Mouse (Mus musculus) heart, adult 18-20 months (tissue): ENCODE measurements around the gene Pigq. TPM values are rescaled to one million over a fixed set of nuclear protein-coding genes. Genes with fewer than 3 reads are reported as not detected.
A peak's percentile ranks its signal among the peaks of the same experiment; 100 is the strongest.

Experiments
- DNase-seq, 2 experiments: peaks; one replicate each; pipeline ENCODE4 v3.0.0; 2021 to 2022; ENCODE audit warnings: mixed read lengths in 1 of 2
- total RNA-seq, 2 experiments: library from RNA; stranded (reverse); gene quantifications; 2 replicates each; pipeline ENCODE4 v1.2.3; 2021

Gene Pigq
- total RNA-seq, 2 experiments from 2014 or later, result 37.8 to 43.4 TPM

DNA sequence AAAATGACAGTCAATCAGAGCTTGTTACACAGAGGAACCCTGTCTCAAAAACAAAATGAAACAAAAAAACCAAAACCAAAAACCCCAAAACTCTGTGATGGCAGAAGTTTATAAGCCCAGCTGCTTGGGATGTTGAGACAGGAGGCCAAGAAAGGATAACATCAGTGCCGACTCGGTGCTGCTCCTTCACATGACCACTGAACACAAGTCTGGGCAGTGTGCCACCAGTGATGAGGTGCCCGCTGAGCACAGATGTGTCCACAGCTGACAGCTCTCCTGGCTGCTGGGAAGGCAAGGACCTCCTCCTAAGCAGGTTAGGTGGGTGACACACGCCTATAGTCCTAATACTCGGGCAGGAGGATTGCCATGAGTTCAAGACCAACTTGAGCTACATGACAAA is 22.6 kb downstream of the Pigq start:
- DNase-seq, result peak in 1 of 2 experiments; percentile 27

DNA sequence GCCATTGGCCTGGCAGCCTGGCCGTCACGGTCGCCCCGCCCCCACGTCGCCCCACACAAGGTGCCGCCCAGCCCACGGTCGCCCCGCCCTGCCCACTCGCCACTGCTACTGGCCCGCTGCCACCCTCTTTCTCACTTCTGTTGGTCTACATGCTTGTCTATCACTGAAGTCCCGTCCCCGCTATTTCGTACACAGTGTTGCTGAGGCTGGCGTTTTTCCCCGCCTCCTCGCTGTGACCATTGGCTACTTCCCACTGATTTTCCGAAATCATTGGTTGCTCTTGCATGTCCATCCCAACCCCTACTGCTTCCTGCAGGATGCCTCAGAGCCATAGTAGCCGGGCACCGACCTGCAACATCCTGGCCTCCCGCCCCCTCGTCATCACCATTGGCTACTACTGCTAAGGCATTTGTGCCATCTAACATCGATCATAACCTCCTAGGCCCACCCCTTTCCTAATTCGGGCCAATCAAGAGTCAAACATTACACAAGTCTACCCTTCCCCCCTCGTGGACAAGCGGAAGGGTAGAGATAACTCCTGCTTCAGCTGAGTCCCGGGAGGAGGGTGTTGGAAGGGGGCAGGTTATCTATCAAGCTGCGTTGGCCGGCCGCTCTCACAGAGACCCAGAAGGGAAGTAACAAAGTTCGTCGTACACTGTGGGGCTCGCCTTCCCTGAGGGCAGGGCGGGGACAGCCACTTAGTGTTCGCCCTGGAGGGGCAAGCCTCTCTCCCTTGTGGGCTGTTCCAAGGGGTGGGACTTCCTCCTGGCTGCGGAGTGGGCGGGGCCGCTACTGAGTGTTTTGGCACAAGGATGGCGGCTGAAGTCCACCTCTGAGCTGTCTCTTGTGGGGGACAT is 24.7 kb downstream of the Pigq start:
- peak; percentile 100 for DNase-seq

DNA sequence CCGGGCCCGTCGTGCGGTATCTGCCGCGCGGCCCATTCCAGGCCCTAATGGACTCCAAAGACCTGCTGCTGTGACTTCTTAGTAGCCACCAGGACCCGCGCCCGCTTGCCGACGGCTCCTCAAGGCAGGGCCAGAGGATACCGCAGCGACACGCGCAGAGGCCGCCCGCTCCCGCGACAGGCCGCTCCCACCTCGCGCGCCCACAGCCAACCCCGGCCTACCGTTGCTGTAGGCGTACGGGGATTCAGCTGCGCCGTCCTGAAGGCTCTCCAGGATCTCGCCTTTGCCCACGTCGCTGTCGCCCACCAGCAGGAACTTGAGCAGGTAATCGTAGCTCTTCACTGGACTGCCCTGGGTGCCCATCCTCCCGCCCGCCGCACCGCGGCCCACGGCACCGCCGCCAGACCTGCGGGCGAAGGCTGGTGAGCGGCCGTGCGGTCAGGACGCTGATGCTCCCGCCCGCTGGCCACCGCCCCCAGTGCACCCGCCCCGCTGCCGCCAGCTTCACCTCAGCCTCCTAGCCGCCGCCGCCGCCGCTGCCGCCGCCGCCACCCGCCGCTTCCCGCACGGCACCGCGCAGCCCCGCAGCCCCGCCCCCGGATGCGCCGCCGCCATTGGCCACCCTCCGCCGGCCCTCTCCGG is 25.5 kb downstream of the Pigq start, which contains the start of gene Rab40c:
Gene Rab40c (minus strand): TSS at position 584 of the 642 bp plus-strand sequence.
- DNase-seq, result no peak

DNA sequence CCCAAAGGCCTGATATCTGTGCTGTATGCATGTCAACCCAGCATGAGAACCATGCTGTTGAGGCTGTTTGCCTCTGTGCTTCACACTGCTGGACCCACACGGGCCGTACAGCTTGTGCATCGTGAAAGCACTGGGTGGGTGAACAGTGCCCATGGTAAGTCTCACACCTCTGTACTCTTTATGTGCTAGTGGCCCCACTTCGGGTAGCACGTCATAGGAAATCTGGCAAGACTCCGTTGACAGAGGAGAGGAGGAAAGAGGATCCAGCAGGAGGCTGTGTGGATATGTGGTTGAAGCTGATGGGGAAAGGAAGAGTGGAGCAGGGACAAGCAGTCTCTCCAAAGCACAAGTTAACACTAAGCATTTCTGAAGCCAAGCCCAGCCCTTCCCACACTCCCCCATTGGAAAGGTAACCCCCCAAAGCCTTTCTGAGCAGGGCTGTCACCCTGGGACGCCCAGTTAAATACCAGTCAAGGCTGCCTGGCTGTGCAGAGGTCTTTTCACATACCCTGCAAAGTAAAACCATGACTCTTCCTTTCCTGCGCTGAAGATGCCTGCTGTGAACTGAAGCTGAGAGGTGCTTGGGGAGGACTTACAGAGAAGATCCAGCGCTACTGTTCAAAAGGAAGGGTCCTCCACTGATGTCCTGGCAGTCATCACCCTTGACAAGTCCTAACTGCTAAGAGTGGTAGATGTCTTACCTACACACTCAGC is 26.5 kb downstream of the Pigq start:
- no peak for DNase-seq

DNA sequence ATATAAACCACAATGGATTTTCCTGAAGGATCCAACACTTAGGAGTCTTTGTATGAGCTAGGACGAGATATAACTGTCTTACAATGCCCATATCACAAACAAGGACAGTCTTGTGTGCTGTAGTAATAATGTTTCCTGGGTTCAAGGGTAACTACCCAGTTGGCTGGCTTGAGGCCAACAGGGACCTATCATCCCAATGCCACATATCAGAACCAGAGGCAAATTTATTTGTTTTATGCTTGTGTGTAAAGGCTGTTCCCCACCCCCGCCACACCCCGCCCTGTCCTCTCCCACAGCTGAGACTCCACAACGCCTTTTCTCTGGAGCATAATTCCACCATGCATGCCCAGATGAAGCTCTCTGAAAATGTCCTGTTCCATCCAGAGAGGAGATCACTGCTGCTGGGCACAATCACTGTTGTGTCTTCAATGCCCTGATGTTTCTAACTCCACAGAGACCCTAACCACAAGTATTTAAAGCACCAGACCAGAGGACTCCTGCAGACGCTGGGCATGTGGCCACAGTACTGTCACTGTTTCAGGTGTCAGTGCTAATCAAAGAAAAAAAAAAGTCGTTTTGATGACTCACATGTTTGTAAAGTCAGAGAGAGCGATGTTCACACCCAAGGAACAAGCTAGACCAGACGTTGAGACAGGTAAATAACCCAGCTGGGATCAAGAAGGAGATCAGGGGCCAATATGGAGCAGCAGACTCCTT is 27.6 kb downstream of the Pigq start:
- DNase-seq, result no peak

DNA sequence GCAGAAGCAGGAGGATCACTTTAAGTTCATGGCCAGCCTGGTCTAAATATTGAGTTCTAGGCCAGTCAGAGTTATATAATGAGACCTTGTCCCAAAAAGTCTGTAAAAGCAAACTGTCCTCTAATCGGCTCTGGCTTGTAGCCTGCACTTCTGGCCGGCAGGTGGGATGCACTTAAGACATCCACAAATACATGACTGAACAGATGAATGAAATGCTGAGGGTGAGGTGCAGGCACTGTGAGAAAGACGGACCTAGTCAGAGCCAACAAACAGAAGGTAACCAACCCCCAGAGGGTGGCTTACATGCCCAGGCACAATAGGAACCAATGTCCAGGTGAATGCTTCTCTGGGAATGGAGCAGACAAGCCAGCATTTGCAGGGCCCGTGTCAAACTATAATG is 30.4 kb downstream of the Pigq start:
- peak in 1 of 2 experiments; percentile 26 for DNase-seq

DNA sequence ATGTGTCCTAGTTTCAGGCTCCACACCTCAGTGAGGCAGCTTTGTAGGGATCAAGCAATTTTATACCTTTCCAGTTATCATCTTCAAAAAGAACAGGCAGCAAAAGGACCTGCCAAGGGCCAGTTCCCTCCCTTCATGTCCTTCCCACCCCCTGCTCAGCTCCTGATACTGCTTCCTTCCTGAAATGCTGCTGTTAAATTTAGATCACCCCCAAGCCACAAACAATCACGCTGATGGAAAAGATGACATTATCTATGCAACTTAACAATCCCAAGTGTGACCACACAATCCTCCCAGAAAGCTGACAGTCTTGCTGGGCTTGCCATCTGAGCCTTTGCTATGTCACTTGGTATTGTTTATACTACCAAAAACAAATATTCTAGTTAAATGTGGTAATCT is 30.9 kb downstream of the Pigq start:
- peak; percentile 51 to 63 for DNase-seq

DNA sequence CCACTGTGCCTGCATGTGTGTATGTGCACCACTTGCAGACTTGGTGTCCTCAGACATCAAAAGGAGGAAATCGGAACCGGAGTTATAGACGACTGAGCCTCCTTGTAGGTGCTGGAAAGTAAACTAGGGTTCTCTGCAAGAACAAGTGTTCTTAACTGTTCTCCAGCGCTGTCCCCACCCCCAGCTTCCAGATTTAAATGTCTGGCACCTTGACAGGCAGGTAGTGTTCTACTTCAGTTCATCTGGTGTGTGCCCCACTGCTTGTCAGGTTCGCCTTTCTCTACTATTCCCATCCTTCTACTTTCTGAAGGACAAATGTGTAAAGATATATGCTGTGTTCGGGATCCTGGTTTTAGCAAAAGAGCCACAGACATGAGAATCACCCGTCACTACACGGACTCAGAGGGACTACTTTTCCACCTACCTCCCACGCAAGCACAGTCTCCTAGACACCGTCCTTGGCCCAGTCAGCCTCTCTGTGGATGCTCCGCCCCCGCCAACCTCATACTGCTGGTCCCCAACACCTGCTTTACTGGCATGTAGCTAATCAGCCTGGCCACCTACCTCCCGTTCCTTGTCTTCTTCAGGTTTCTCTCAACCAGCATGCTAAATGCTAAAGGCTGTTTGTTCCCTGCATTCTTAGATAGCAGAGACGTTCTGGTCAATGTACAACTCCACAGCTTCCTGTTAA is 31.4 kb downstream of the Pigq start:
- DNase-seq, result peak; percentile 20

DNA sequence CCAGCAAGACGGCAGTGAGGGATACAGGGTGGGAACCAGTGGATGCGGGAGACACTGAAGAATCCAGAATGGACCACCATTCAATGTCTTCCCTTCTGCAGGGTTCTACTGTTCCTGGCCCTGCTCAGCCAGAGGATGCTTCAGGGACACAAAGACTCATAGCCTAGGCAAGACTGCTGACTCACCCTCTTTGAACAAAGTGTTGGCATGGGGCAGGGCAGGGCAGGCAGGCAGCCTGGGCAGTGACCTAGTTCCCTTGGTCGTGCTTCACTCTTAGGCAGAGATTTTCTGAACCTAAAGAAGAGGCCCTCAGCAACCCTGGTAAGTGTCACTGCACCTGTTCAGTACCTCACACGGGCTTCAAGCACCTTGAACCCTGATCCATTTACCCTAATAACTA is 32.9 kb downstream of the Pigq start:
- peak; percentile 63 to 75 for DNase-seq

DNA sequence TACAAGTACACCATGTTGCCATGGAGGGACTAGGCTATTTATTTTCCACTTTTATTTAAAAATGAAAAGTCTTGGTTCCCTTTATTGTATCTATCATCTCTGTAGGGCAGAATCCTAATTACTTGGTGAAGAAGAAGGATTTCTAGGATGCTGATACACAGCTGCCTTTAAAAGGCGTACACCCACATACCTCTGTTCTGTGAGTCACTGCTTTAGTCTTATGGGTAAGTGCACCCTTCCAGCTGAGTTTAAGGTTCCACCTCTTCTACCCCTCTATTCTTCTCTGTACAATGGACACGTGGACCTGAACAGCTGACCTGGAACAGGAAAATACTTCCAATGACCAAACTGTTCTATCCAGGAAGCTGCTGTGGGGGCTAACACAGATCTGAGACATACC is 37.1 kb downstream of the Pigq start:
- no peak for DNase-seq

DNA sequence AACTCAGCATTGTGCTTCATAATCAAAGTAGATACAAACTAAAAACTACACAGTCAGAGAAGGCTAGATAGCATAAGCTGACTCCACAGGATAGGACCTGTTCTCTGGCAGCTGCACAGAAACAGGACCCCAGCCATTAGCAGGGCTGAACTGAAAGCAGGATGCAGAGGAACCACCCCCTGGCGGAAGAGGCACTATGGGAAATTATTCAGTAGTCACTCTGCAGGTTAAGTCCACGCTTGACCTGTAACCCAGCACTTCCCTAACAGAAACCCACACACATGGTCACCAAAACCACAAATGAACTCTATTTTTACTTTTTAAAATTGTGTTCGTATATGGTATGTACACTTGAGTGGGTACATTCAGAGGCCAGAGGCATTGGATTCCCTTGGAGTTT is 41.7 kb downstream of the Pigq start:
- no peak for DNase-seq

DNA sequence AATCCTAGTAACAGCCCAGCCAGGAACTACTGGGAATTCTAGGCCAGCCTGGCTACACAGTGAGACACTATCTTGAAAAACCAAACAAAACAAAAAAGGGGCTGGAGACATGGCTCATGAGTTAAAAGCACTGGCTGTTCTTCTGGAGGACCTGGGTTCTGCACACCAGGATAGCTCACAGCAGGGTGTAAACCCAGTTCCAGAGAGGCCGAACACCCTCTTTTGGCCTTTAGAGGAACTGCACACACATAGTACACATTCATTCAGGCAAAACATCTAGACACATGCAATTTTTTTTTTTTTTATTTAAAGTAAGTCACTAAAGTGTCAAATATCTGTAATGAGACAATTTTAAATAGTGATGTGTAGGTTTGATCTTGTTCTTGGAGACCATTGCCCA is 44.5 kb downstream of the Pigq start:
- DNase-seq, result no peak

DNA sequence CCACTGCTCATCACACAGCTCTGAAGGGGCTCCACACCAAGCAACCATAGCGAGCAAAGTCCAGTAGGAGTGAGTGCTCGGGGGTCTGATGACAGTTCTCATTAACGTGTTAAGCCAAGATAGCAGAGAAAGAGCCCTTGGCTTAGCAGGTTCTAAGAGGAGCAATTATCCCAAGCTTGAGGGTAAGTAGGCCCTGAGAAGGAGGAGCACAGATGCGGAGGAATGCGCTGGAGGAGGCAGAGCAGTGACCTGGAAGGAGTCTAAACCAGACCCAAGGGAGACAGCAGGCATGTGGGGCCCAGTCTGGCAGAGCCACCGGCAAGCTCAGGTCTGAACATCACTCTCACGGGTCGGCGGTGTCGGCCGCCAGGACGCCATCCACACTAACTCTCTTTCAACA is 48.8 kb downstream of the Pigq start:
- no peak for DNase-seq

DNA sequence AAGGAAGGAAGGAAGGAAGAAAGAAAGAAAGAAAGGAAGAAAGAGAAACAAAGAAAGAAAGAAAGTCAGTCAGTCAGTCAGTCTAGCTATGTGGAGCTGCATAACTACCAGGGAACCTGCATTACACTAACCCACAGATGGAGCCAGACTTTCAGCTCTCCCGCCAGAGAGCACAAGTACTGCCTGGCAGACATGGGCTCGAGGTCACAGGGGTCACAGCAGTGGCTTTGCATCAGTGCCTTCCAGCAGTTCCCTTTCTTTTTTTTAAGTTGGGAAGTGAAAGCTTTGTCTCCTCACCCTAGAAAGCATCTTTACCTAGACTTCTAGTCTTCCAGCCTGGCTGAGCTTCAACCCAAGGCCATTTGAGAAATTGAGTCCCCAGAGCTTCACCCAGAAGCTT is 49.3 kb downstream of the Pigq start:
- peak in 1 of 2 experiments; percentile 49 for DNase-seq

DNA sequence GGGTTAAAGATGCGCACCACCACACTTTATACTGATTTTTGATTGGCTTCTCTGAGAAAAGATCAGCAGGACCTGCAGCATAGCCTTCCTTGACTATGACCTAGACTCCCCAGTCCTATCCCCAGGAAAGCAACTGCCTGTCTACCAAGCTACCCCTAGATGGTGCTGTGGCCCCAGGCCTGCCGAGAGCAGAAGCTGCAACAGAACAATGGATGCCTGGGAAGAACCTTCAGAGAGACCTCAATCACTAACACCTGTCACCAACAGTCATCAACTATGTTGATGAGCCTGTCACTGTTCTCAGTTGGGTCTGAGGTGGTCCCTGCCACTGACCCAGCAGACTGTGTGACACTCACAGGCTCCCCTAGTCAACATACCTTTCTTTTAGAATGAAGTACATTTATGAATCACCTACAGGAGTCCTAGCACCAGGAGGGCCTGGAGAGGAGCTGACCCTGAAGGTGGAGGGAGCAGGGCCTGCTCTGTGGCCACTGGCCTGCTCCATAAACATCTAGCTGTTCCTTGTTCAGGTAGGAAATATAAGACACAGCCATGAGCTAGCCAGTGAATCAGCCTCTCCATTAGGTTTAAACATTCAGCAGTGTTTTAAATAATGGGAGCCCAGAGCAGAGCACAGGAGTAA is 50.6 kb downstream of the Pigq start:
- peak; percentile 71 for DNase-seq

DNA sequence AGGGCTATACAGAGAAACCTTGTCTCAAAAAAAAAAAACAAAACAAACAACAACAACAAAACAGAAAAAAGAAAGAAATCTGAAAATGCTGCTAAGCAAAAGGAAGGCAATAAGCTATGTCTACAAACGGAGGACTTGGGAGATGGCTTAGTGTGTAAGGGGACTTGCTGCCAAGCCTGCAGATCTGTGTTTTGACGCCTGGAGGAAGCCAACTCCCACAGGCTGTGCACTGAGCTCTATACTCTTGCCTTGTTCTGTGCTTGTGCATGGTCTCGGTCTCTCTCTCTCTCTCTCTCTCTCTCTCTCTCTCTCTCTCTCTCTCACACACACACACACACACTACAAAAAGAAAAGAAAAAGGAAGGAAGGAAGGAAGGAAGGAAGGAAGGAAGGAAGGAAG is 55.9 kb downstream of the Pigq start:
- no peak for DNase-seq

DNA sequence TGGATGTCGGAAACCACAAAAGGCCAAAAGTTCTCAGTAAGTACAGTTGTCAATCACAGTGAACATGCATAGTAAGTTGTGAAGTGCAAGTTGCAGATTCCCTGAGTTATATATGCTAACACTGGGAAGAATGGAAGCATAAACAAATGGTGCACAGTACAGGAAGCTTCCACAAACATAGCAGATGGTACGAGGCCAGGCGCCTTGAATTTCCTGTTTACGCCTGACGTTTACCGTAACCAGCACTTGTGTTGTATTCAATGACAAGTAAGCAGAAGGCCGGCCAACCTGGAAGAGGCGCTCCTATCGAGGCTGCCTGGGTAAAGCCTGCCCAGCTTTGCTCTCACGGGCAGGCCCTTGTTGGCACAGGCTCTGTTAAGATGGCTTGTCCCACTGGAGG is 57.3 kb downstream of the Pigq start:
- no peak for DNase-seq

DNA sequence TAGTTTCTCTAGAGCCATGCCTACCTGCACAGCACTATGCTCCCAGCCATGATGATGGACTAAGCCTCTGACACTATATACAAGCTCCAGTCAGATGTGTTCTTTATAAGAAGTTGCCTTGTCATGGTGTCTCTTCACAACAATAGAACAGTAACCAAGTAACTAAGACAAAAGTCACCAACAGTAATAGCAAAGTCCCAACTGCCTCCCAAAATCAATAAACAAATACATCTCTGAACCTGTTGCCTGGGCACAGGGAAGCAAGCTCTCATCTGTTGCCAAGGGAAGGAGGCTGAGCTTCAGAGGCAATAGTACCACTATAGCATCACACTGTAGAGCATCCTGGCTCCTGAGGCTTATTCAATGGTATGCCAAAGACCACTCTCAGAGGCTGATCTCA is 57.9 kb downstream of the Pigq start:
- no peak for DNase-seq

DNA sequence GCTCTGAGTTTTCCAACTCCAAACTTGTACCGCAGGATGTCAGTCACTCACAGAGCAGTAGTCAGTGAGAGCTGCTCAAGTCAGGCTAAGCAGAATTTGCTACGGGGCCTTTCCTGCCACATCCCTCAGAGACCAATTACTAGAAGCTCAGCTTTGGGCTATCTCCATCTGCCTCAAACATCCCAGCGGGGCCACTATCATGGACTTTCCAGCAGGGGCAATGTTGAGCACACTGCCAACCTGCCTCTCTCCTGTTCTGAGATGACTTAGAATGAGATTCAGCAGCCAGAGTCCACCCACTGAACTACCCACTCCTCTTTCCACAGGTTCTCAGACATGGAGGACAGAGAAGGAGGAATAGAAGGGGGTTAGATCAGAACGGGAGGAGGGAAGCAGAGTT is 59.1 kb downstream of the Pigq start:
- no peak for DNase-seq

DNA sequence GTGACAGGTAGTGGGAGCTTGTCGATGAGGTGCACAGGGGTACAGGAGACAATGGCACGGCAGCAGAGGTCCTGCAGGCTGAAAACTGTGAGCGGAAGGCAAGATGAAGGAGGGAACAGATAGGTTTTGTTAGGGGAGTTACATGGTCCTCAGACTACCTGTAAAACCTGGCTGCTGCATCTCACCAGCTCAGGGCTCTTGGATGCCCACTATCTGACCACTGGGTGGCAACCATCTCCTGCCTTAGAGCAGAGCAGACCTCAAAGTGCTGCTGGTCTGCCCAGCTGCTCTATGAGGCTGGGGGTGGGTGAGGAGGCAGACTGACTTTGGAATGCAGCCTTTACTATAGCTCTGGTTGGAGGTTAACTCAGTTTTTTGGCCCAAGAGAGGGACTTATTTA is 60.9 kb downstream of the Pigq start:
- no peak for DNase-seq

DNA sequence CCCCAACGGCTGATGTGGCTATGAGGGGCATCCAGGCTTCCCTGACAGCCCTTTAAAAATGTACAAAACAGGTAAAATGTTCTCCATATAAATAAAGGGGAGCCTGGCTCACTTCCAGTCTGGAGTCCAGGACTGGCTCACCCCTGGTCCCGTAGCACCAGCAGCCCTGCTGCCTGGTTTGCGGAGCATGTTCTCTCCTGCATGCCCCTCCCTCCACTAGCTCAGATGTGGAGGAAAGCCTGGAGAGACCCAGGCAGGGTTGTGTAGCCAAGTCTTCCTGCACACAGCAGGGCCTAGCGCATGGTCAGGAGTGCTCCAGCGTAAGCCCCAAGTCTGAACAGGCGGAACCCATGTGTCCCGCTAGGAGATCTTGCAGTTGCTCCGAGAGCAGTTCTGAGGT is 61.5 kb downstream of the Pigq start:
- no peak for DNase-seq
